Mouse (Mus musculus): Measurements from ENCODE around the gene Srcin1. TPM values are rescaled to one million over a fixed set of nuclear protein-coding genes. Genes with fewer than 3 reads are reported as not detected.

Srcin1 gene
- 0.33 and 0.44 TPM in 2 replicates for polyA plus RNA-seq (2015; fragmentation: Nextera tagmentation; extraction: Ambion mirVana)

DNA sequence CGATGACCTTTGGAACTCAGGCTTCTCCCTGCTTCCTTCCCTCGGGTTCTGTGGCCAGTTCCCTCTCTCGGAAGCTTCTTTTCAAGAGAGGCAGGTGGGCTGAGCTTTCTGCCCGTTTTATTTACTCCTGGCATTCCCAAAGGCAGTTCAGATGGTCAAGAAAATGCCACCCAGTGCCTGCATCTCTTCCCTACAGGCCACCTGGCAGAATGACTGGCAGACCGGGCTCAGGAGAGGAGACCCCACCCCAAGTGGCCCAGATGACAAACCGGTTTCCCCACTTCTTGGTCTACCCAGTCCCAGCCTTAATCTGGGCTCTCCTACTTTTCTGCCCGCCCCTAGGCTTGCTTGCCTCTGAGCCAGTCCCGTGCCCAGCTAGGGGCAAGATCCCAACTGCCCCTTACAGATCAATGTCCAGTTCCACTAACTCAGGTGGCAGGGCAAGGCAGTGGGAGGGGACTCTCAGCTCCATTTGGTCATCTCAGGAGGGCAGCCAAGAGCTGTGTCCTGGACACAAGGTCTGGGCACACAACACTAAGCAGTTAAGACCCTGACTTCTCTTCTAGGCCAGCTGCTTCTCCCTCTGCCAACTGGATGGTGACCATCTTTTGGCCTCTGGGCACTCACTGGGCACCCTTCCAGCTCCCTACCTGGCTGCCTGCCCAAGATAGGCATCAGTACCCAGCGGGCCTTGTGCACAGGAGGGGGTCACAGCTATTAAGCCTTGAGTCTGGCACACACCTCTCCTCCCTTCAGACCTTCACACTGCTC is at the start of gene Srcin1:
TSS of gene Srcin1 (minus strand) at position 51 of the 771 bp plus-strand sequence.
- Histone ChIP-seq H3K27me3 (replicated peaks) (peaks cover 51% of the 10 kb centered on the region), H3K4me3 (replicated peaks) (peak within 1 kb of the TSS; percentile 61), H3K4me2 (peak within 1 kb of the TSS; percentile 99), H3K9me3 (no peaks in the 10 kb centered on the region), H3K27ac (peak within 1 kb of the TSS; percentile 32), H3K4me1 (peaks cover 30% of the 10 kb centered on the region), H3K9ac (peak within 1 kb of the TSS; percentile 39; the same call in 1 of the 2 replicates), H3K36me3 (no peaks in the 10 kb centered on the region)
- WGBS, result 30% methylated on average over 9 of the region's 9 CpGs
- ATAC-seq (ENCODE audit: insufficient read depth, low FRiP score, low read depth), result peak; percentile 59

DNA sequence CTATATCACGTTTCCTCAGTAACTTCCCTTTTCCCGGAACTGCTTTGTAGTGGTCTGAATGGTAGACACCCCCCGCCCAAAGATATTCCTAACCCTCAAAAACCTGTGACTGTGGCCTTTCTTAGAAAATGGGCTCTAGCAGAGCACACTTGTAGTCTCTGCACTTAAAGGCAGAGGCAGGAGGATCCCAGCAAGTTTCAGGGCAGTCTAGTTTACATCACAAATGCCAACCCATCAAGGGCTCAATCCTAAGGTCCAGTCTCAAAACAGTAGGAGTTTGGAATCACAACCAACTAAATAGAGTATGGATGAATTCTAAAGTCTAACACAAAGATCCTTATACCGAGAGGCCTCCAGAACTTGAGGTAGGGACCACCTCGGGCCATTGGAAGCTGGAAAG is 49.6 kb upstream of the Srcin1 start:
- Histone ChIP-seq H3K9ac (no peak overlapping the region), H3K4me2 (no peak overlapping the region), H3K36me3 (no peaks in the 10 kb centered on the region), H3K27ac (no peak overlapping the region), H3K4me3 (replicated peaks) (no peak overlapping the region), H3K4me1 (peaks cover 24% of the 10 kb centered on the region), H3K27me3 (replicated peaks) (peaks cover 65% of the 10 kb centered on the region), H3K9me3 (no peaks in the 10 kb centered on the region)
- 74% methylated on average over 5 of the region's 5 CpGs for WGBS
- ATAC-seq (ENCODE audit: insufficient read depth, low FRiP score, low read depth), result no peak

DNA sequence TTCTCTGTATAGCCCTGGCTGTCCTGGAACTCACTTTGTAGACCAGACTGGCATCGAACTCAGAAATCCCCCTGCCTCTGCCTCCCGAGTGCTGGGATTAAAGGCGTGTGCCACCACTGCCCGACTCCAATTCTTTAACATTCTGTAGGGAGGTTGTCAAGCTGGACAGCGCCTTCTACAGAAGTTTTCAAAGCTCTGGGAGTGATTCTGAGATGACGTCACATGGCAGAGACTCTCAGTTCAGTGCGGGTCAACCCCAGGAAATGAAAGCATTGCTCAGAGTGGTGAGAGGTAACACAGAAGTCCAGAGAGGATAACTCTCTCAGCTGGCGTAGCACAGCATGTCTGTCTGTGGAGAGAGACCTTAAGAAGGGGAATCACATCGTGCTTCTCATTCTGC is 47.2 kb upstream of the Srcin1 start:
- Histone ChIP-seq H3K9ac (no peak overlapping the region), H3K4me2 (no peak overlapping the region), H3K4me1 (peaks cover 8% of the 10 kb centered on the region), H3K27ac (no peak overlapping the region), H3K27me3 (replicated peaks) (peaks cover 45% of the 10 kb centered on the region), H3K4me3 (replicated peaks) (no peak overlapping the region), H3K9me3 (no peaks in the 10 kb centered on the region), H3K36me3 (no peaks in the 10 kb centered on the region)
- ATAC-seq (ENCODE audit: insufficient read depth, low FRiP score, low read depth), result no peak
- 58% methylated on average over 9 of the region's 9 CpGs for WGBS

DNA sequence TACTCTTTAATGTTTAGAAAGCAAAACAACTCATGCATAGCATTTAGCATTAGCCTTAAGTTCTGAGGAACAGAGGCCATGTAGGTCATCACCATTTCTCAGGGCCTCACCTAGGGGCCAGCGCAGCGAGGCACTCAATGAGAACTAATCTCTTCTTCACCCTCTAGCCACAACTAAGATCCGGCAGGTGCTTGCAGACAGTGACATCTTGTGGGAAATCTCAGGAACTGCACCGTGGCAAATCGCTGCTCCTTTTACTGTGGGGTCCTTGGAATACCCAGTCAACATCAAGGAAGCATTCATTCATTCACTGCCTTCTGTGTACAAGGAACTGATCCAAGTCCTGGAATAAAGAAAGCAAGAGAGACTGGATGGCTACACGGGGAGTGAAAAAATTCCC is 46.5 kb upstream of the Srcin1 start:
- no peaks in the 10 kb centered on the region for H3K36me3 ChIP-seq
- 4% methylated on average over 6 of the region's 6 CpGs for WGBS
- H3K4me2 ChIP-seq, result no peak overlapping the region
- H3K4me1 ChIP-seq, result peaks cover 2% of the 10 kb centered on the region
- H3K9ac ChIP-seq, result no peak overlapping the region
- H3K27me3 ChIP-seq (replicated peaks), result peaks cover 42% of the 10 kb centered on the region
- ATAC-seq (ENCODE audit: insufficient read depth, low FRiP score, low read depth), result no peak
- no peaks in the 10 kb centered on the region for H3K9me3 ChIP-seq
- H3K27ac ChIP-seq, result no peak overlapping the region
- no peak overlapping the region for H3K4me3 ChIP-seq (replicated peaks)

DNA sequence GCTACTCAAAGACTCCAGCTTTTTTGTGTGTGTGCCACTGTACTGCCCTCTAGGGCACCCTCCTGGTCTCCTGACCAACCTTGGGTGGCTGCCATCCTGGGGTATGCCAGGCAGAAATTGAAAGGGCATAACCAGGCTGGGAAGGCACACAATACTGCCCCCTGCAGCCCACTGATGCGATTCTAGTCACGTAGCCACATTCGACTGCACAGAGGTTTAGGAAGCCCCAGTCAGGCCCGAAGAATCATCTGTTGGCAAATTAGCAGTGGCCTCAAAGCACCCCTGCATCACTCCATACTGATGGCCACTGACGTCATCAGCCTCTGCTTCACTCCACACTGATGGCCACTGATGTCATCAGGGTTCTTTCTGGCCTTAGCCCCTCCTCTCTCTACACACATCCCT is 43.4 kb upstream of the Srcin1 start:
- ATAC-seq (ENCODE audit: insufficient read depth, low FRiP score, low read depth), result no peak
- Histone ChIP-seq H3K36me3 (no peaks in the 10 kb centered on the region), H3K4me1 (no peaks in the 10 kb centered on the region), H3K9me3 (no peaks in the 10 kb centered on the region), H3K27ac (no peak overlapping the region), H3K4me3 (replicated peaks) (no peak overlapping the region), H3K4me2 (no peak overlapping the region), H3K27me3 (replicated peaks) (peaks cover 24% of the 10 kb centered on the region), H3K9ac (no peak overlapping the region)
- 53% methylated on average over 5 of the region's 5 CpGs for WGBS

DNA sequence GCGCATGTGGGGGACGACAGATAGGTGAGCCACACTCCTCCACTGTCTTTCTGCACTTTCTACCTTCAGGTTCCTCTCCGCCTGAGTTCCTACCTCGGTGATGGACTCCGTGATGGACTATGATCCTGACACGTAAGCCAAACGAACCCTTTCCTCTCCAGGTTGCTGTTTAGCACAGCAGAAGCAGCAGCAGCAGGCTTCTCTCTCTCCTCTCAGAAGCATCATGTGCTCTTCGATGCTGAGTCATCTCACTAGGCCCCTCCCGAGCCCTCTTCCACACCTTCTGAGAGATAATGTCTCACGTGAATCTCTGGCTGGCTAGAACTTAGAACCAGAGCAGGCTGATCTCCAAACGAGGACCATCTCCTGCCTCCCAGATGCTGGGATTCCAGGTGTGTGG is 42.4 kb upstream of the Srcin1 start:
- Histone ChIP-seq H3K4me1 (no peaks in the 10 kb centered on the region), H3K4me2 (no peak overlapping the region), H3K27me3 (replicated peaks) (peaks cover 17% of the 10 kb centered on the region), H3K36me3 (no peaks in the 10 kb centered on the region), H3K4me3 (replicated peaks) (no peak overlapping the region), H3K9me3 (no peaks in the 10 kb centered on the region), H3K9ac (no peak overlapping the region), H3K27ac (no peak overlapping the region)
- WGBS, result 33% methylated on average over 11 of the region's 11 CpGs
- ATAC-seq (ENCODE audit: insufficient read depth, low FRiP score, low read depth), result no peak

DNA sequence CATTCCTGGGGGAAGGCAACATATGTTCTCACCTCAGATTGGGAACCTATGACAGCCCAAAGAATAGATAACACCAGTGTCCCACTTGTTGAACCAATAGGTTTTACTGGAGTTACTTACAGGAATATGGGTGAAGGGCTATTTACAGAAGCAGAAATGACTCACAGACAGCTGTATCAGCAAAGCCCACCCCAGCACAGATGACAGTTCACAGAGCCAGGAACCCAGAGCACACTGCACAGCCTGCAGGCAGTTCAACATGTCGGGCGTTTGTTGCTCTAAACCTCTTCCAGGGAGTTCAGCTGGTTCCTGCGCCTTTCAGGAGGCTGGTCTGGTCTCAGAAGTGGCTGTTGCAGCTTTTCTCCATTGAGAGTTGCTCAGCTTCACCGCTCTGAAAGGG is 39.3 kb upstream of the Srcin1 start:
- H3K4me3 ChIP-seq (replicated peaks), result no peak overlapping the region
- no peaks in the 10 kb centered on the region for H3K4me1 ChIP-seq
- WGBS, result 67% methylated on average over 4 of the region's 4 CpGs
- H3K4me2 ChIP-seq, result no peak overlapping the region
- H3K9ac ChIP-seq, result no peak overlapping the region
- ATAC-seq (ENCODE audit: insufficient read depth, low FRiP score, low read depth), result no peak
- no peaks in the 10 kb centered on the region for H3K9me3 ChIP-seq
- H3K36me3 ChIP-seq, result no peaks in the 10 kb centered on the region
- peaks cover 14% of the 10 kb centered on the region for H3K27me3 ChIP-seq (replicated peaks)
- H3K27ac ChIP-seq, result no peak overlapping the region

DNA sequence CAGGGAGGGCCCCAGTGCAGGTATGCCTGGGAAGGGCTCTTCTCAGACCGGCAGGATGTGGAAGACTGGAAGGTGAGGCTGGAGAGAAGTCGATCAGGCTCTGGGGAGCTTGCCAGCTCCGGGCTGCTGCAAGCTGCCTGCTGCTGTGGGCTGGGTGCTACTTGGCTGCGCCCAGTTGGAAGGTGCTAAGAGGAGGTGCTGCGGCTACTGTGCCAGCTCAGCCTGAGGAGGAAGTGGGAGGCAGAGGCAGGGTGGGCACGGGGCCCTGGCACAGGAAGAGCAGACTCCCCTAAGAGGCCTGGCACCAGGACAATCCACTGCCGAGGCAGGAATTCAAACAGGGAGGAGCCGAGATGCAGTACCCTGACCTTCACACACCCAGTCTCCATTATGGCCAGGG is 35.1 kb upstream of the Srcin1 start:
- Histone ChIP-seq H3K27ac (no peak overlapping the region), H3K36me3 (no peaks in the 10 kb centered on the region), H3K4me2 (no peak overlapping the region), H3K27me3 (replicated peaks) (no peaks in the 10 kb centered on the region), H3K9ac (no peak overlapping the region), H3K4me1 (no peaks in the 10 kb centered on the region), H3K4me3 (replicated peaks) (no peak overlapping the region), H3K9me3 (no peaks in the 10 kb centered on the region)
- WGBS, result 61% methylated on average over 8 of the region's 8 CpGs
- no peak for ATAC-seq (ENCODE audit: insufficient read depth, low FRiP score, low read depth)

DNA sequence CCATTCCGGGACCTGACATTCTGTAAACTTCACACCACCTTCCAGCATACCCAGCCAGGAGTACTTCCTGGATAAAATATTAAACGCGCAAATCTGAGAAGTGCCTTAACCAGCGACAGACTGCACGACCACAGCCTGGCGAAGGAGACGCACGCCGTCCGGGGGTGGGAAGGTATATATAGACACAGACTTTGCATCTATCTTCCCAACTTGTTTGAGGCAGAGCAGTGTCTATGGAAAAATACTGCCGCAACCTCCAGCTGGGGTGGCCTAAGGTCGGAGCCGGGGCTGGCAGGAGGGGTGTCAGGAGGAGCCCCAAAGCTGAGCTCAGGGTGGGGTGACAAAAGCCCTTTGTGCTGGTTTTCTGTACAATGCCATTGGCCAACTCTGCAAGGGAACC is 33.8 kb upstream of the Srcin1 start:
- Histone ChIP-seq H3K9me3 (no peaks in the 10 kb centered on the region), H3K9ac (no peak overlapping the region), H3K27me3 (replicated peaks) (no peaks in the 10 kb centered on the region), H3K36me3 (no peaks in the 10 kb centered on the region), H3K4me3 (replicated peaks) (no peak overlapping the region), H3K4me2 (no peak overlapping the region), H3K27ac (no peak overlapping the region), H3K4me1 (no peaks in the 10 kb centered on the region)
- WGBS, result 72% methylated on average over 13 of the region's 13 CpGs
- ATAC-seq (ENCODE audit: insufficient read depth, low FRiP score, low read depth), result no peak

DNA sequence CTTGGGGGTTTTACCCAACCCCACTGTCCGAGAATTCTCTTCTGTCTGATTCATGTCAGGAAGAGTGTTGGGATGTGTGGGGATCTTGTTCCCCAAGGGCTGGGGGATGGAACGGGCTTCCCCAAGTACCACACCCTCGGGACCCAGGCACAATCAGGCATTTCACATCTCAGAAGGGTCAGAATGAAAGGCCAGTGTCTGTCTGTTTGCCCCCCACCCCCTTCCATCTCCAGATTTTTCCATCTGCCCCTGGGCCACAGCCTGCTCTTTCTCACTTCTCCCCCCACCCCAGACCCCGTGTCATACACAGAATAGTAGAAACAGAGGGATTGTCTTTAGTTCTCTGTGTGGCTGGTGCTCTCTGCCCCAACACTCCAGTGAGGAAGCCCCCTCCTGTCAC is 32.9 kb upstream of the Srcin1 start:
- Histone ChIP-seq H3K27me3 (replicated peaks) (no peaks in the 10 kb centered on the region), H3K9ac (no peak overlapping the region), H3K4me2 (no peak overlapping the region), H3K9me3 (no peaks in the 10 kb centered on the region), H3K36me3 (no peaks in the 10 kb centered on the region), H3K4me3 (replicated peaks) (no peak overlapping the region), H3K4me1 (no peaks in the 10 kb centered on the region), H3K27ac (no peak overlapping the region)
- 56% methylated on average over 4 of the region's 4 CpGs for WGBS
- ATAC-seq (ENCODE audit: insufficient read depth, low FRiP score, low read depth), result no peak

DNA sequence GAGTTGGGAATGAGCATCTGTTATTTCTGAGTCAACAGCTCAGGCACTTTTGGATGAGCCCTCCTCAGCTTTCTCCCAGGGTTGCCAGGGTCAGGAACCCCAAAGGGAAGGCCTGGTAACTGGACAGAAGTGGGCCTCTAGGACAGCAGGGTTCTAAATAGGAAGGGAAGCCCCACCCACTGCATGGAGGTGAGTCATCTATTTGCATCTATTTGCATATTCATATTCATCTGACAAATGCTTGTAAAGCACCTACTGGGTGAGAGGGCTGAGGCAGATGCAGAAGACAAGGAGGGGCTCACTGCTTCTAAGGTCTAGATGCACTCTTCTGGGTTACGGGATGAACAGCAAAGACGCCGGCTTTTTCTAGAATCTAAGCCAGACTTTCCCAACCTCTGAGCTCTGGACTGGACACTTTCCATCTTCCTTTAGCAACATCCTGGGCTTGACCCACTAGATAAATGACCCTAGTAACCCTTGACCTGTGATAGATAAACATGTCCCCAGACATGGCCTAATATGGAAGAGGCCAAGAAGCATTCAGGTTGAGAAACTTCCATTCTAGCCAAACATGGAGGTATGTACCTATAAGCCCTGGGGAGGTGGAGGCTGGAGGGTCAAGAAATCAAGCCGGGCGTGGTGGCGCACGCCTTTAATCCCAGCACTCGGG is 31.2 kb upstream of the Srcin1 start:
- no peak overlapping the region for H3K27ac ChIP-seq
- no peak for ATAC-seq (ENCODE audit: insufficient read depth, low FRiP score, low read depth)
- H3K9ac ChIP-seq, result no peak overlapping the region
- H3K27me3 ChIP-seq (replicated peaks), result no peaks in the 10 kb centered on the region
- no peaks in the 10 kb centered on the region for H3K36me3 ChIP-seq
- no peak overlapping the region for H3K4me2 ChIP-seq
- WGBS, result 90% methylated on average over 8 of the region's 8 CpGs
- no peaks in the 10 kb centered on the region for H3K9me3 ChIP-seq
- H3K4me1 ChIP-seq, result no peaks in the 10 kb centered on the region
- H3K4me3 ChIP-seq (replicated peaks), result no peak overlapping the region

DNA sequence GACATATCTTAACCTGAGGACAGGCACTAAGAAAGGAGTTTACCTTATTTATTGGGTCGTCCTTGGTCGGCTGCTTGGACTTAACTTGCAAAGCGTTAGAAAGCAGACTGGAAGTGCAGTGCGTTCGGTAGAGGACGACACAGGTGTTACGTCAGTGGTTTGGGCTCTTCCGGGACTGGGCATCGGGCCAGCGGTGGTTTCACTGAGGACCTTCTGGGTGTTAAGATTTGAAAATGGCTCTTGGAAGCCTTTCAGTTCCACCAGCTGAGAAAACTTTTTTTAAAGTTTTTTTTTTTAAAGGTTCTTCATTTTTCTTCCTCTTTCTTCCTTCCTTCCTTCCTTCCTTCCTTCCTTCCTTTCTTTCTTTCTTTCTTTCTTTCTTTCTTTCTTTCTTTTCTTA is 27.9 kb upstream of the Srcin1 start:
- H3K9me3 ChIP-seq, result no peaks in the 10 kb centered on the region
- H3K36me3 ChIP-seq, result no peaks in the 10 kb centered on the region
- 62% methylated on average over 10 of the region's 10 CpGs for WGBS
- no peak overlapping the region for H3K27ac ChIP-seq
- H3K4me3 ChIP-seq (replicated peaks), result no peak overlapping the region
- H3K4me1 ChIP-seq, result no peaks in the 10 kb centered on the region
- no peak overlapping the region for H3K4me2 ChIP-seq
- ATAC-seq (ENCODE audit: insufficient read depth, low FRiP score, low read depth), result no peak
- H3K27me3 ChIP-seq (replicated peaks), result no peaks in the 10 kb centered on the region
- no peak overlapping the region for H3K9ac ChIP-seq

All from stomach, embryonic 15.5 days (tissue).